Mouse (Mus musculus): Measurements from ENCODE around the gene Ccl11. TPM values are rescaled to one million over a fixed set of nuclear protein-coding genes. Genes with fewer than 3 reads are reported as not detected.

The Ccl11 gene
- polyA plus RNA-seq, 1 experiment from 2014 or later: 0.19 TPM

DNA sequence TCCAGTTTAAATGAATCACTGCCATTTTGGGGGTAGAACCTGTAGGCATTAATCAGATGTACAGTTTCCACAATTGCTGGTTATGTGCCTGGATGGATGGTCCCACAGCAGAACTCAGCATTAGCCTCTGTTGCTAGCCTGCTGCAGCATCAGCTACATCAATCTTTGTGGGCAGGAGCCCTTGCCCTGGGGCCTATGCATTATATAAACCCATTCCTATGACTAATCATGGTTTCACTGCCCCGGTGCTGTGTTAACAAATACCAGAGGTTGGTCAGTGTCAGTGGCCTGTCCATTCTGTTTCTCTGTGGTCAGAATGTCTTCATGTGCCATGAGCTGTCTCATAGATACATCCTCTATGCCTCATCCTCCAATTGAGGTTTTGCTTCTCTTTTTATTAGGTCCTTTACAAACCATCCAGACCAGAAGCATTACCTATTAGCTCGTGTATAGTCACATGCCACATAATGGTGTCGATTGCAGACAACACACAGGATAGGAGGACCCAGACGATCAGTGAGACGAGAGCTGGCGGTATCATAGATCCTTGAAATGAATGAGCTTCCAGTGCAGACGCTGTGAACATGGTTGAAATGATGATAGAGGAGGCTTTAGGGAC is 9.4 kb downstream of the Ccl11 start:
- no peaks in the 10 kb centered on the region for H3K9me3 ChIP-seq (replicated peaks)
- no peaks in the 10 kb centered on the region for H3K27me3 ChIP-seq
- WGBS: 90% methylated on average over 7 of the region's 7 CpGs
- no peak overlapping the region for H3K4me2 ChIP-seq (replicated peaks)
- no peak for ATAC-seq (ENCODE audit: low FRiP score)
- no peaks in the 10 kb centered on the region for H3K36me3 ChIP-seq
- no peak overlapping the region for H3K27ac ChIP-seq
- H3K4me3 ChIP-seq: no peak overlapping the region
- H3K9ac ChIP-seq: no peak overlapping the region
- H3K4me1 ChIP-seq: no peaks in the 10 kb centered on the region

DNA sequence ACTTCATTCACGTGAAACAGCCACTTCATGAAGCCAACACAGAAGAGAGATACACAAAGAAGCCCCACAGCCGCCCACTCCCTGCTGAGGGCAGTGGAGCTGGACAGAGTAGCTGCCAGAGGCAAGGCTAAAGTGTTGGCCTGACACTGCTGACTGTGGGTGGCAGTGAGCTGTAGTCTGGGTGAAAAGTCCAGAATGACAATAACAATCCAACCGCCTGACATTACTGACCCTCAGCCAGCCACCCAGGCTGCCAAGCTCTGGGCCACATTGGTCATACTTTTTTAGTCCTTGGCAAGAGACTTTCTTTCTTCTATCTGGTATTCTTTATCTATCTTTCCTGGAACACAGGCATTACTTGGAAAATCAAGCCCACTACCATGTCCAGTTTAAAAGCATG is 13.5 kb downstream of the Ccl11 start:
- ATAC-seq (ENCODE audit: low FRiP score): no peak
- H3K9ac ChIP-seq: no peak overlapping the region

DNA sequence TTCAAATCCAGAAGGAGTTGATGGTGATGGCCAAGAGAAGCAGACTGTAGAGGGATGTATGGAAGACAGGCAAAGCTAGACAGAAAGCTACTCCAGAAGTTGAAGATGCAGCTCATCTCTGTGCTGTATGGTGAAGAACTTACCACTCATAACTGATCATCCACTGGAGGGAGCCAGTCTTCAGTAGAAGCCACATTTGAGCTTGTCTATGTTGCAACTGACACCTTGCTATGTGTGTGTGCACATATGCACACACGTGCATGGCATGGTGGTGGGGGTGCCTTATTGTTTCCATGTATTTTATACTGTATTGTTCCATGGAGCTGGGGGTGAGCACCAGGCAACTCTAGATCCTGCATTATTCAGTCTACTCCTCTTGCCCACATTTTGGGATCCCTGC is 14.8 kb downstream of the Ccl11 start:
- H3K4me3 ChIP-seq: no peak overlapping the region
- no peak overlapping the region for H3K9ac ChIP-seq
- no peaks in the 10 kb centered on the region for H3K9me3 ChIP-seq (replicated peaks)
- 91% methylated on average over 1 of the region's 1 CpGs for WGBS
- no peaks in the 10 kb centered on the region for H3K36me3 ChIP-seq
- ATAC-seq (ENCODE audit: low FRiP score): no peak
- no peak overlapping the region for H3K4me2 ChIP-seq (replicated peaks)
- H3K27ac ChIP-seq: no peak overlapping the region
- H3K27me3 ChIP-seq: no peaks in the 10 kb centered on the region
- H3K4me1 ChIP-seq: no peaks in the 10 kb centered on the region

More for the DNA sequence above, 13.5 kb downstream of the Ccl11 start:
- Histone ChIP-seq H3K27me3 (no peaks in the 10 kb centered on the region), H3K4me1 (no peaks in the 10 kb centered on the region), H3K36me3 (no peaks in the 10 kb centered on the region), H3K4me3 (no peak overlapping the region), H3K9me3 (replicated peaks) (no peaks in the 10 kb centered on the region), H3K27ac (no peak overlapping the region), H3K4me2 (replicated peaks) (no peak overlapping the region)
- WGBS: 64% methylated on average over 3 of the region's 3 CpGs

- Histone ChIP-seq H3K36me3 (no peaks in the 10 kb centered on the region), H3K4me1 (no peaks in the 10 kb centered on the region), H3K9me3 (replicated peaks) (no peaks in the 10 kb centered on the region), H3K9ac (no peak overlapping the region), H3K27ac (no peak overlapping the region), H3K4me2 (replicated peaks) (no peak overlapping the region), H3K4me3 (no peak overlapping the region), H3K27me3 (no peaks in the 10 kb centered on the region)
- ATAC-seq (ENCODE audit: low FRiP score): no peak
- 89% methylated on average over 3 of the region's 3 CpGs for WGBS
Observed at GRCm38 (mm10) chr11:82072984-82073383, 15.4 kb downstream of the Ccl11 start.

GRCm38 (mm10) chr11:82073686-82074085 is 16.1 kb downstream of the Ccl11 start:
- H3K4me1 ChIP-seq: no peaks in the 10 kb centered on the region
- no peak overlapping the region for H3K9ac ChIP-seq
- no peak overlapping the region for H3K4me2 ChIP-seq (replicated peaks)
- H3K36me3 ChIP-seq: no peaks in the 10 kb centered on the region
- no peak for ATAC-seq (ENCODE audit: low FRiP score)
- no peaks in the 10 kb centered on the region for H3K9me3 ChIP-seq (replicated peaks)
- 89% methylated on average over 3 of the region's 3 CpGs for WGBS
- H3K27me3 ChIP-seq: no peaks in the 10 kb centered on the region
- no peak overlapping the region for H3K27ac ChIP-seq
- H3K4me3 ChIP-seq: no peak overlapping the region

DNA sequence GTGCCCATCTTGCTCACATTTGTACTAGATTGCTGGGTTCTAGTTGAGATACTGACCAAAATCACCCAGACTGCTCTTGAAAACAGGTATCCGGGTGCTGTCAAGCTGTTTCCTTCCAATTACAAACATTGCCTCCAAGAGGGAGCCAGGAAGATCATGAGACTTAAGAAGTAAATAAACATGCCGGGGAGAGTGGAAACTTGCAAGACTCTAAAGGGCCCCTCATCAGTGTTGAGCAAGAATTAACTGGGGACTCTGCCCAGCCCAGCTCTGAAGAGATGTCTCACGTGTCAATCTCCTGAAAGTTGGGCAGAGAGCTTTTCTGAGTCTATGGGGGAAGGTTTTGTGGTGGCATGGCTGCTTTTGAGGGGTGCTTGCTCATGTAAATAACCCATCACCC is 19.4 kb downstream of the Ccl11 start:
- no peak for ATAC-seq (ENCODE audit: low FRiP score)
- no peaks in the 10 kb centered on the region for H3K27me3 ChIP-seq
- WGBS: 79% methylated on average over 3 of the region's 3 CpGs

DNA sequence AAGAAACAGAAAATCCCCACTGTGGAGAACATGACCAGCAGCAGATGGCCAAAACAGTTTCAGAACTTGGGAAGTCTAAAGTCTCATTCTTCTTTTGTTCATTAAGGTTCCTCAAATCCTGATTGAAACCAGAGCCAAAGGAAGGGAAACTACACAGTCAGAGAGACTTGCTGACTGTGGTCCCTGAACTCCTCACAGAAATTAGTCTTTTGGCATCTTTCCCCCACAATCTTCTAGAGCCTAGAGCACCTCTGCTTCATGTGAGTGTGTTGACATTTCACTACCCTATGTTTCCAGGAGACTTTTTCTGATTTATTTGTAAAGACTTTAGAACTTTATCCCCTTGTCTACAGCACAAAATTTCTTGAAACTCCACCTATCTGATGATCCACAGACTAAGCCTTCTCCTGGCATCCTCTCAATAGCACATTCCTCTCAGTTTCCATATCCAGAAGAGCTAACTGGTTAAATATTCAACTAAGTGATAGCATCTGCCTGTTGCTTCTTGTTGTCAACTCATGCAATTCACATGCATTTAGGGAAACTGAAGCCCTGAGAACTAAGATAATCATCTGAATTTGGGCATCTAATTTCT is 20.6 kb downstream of the Ccl11 start:
- Histone ChIP-seq H3K4me3 (no peak overlapping the region), H3K4me1 (no peaks in the 10 kb centered on the region), H3K9me3 (replicated peaks) (no peaks in the 10 kb centered on the region), H3K27ac (no peak overlapping the region), H3K4me2 (replicated peaks) (no peak overlapping the region), H3K9ac (no peak overlapping the region), H3K27me3 (no peaks in the 10 kb centered on the region), H3K36me3 (no peaks in the 10 kb centered on the region)
- no peak for ATAC-seq (ENCODE audit: low FRiP score)

More for the DNA sequence above, 19.4 kb downstream of the Ccl11 start:
- no peaks in the 10 kb centered on the region for H3K9me3 ChIP-seq (replicated peaks)
- no peak overlapping the region for H3K4me3 ChIP-seq
- H3K9ac ChIP-seq: no peak overlapping the region
- H3K4me2 ChIP-seq (replicated peaks): no peak overlapping the region
- no peaks in the 10 kb centered on the region for H3K4me1 ChIP-seq
- H3K36me3 ChIP-seq: no peaks in the 10 kb centered on the region
- H3K27ac ChIP-seq: no peak overlapping the region

GRCm38 (mm10) chr11:82080865-82081264 is 23.2 kb downstream of the Ccl11 start:
- Histone ChIP-seq H3K36me3 (no peaks in the 10 kb centered on the region), H3K4me2 (replicated peaks) (no peak overlapping the region), H3K4me3 (no peak overlapping the region), H3K9me3 (replicated peaks) (no peaks in the 10 kb centered on the region), H3K9ac (no peak overlapping the region), H3K27ac (no peak overlapping the region), H3K4me1 (no peaks in the 10 kb centered on the region), H3K27me3 (no peaks in the 10 kb centered on the region)
- ATAC-seq (ENCODE audit: low FRiP score): no peak
- WGBS: 80% methylated on average over 3 of the region's 3 CpGs

DNA sequence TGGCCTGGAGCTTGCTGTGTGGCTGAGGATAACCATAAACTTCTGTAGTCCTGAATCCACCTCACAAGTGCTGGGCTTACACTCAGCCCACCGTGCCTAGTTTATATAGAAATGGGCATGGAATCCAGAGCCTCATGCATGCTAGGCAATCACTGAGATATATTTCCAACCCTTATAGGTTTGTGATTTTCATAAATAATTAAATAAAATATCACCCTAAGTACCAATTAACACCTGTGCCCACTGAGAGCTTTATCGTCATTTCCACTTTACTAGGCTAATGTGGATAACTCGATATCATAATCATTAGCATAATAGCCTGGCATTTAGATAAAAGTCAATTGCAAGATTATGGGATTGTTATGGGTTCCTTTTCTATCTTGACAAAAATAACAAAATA is 26.7 kb downstream of the Ccl11 start:
- H3K4me2 ChIP-seq (replicated peaks): no peak overlapping the region
- no peaks in the 10 kb centered on the region for H3K27me3 ChIP-seq
- H3K27ac ChIP-seq: no peak overlapping the region
- no peak for ATAC-seq (ENCODE audit: low FRiP score)
- H3K9ac ChIP-seq: no peak overlapping the region
- no peaks in the 10 kb centered on the region for H3K4me1 ChIP-seq
- WGBS: 86% methylated on average over 3 of the region's 3 CpGs
- no peaks in the 10 kb centered on the region for H3K36me3 ChIP-seq
- H3K4me3 ChIP-seq: no peak overlapping the region
- no peaks in the 10 kb centered on the region for H3K9me3 ChIP-seq (replicated peaks)

DNA sequence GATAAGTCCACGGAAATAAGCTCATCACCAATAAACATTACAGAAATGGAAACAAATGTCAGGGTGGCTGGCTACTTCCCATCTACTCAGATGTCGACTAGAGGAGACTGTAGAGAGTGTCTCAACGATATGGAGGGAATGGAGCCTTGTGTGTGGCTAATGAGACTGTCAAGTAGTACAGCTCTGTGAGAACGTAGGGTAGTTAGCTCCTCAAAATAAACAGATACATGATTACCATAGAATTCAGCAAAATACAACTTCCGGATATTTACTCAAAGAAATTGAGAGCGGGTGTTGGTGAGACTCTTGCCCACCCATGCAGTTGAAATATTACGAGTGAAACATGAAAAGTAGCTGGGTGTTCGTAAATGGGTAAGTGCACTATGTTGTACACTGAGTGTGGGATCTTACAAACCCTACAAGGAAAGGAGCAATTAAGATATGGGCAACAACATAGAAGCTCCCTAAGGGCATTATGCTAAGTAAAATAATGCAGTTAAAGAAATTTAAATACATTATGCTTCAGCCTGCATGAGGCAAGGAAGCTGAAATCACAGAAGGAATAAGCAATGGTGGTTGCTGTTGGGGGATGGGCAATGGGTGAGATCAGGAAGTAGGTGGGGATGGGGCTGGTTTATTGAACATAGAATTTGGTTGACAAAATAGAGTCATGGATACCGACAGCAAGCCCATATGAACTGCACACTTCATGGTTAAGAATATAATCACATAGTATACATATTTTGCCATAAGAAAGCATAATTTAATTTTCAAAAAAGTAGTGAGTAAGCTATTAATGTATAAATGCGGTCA is 42.1 kb downstream of the Ccl11 start:
- H3K4me3 ChIP-seq: no peak overlapping the region
- no peaks in the 10 kb centered on the region for H3K27me3 ChIP-seq
- no peaks in the 10 kb centered on the region for H3K9me3 ChIP-seq (replicated peaks)
- no peaks in the 10 kb centered on the region for H3K4me1 ChIP-seq
- no peak overlapping the region for H3K27ac ChIP-seq
- WGBS: 87% methylated on average over 10 of the region's 10 CpGs
- H3K4me2 ChIP-seq (replicated peaks): no peak overlapping the region
- no peak overlapping the region for H3K9ac ChIP-seq
- H3K36me3 ChIP-seq: no peaks in the 10 kb centered on the region
- no peak for ATAC-seq (ENCODE audit: low FRiP score)

GRCm38 (mm10) chr11:82101087-82101486 is 43.5 kb downstream of the Ccl11 start:
- H3K36me3 ChIP-seq: no peaks in the 10 kb centered on the region
- no peak overlapping the region for H3K27ac ChIP-seq
- no peaks in the 10 kb centered on the region for H3K4me1 ChIP-seq
- no peak overlapping the region for H3K4me3 ChIP-seq
- H3K9ac ChIP-seq: no peak overlapping the region
- H3K27me3 ChIP-seq: no peaks in the 10 kb centered on the region
- H3K9me3 ChIP-seq (replicated peaks): no peaks in the 10 kb centered on the region; the same call in 1 of the 2 replicates
- H3K4me2 ChIP-seq (replicated peaks): no peak overlapping the region
- 86% methylated on average over 4 of the region's 4 CpGs for WGBS
- ATAC-seq (ENCODE audit: low FRiP score): no peak

- Histone ChIP-seq H3K9ac (no peak within 1 kb of the TSS), H3K9me3 (replicated peaks) (no peaks in the 10 kb centered on the region; the same call in 1 of the 2 replicates), H3K27me3 (no peaks in the 10 kb centered on the region), H3K4me2 (replicated peaks) (no peak within 1 kb of the TSS), H3K4me1 (no peaks in the 10 kb centered on the region), H3K36me3 (no peaks in the 10 kb centered on the region), H3K4me3 (no peak within 1 kb of the TSS), H3K27ac (no peak within 1 kb of the TSS)
- 72% methylated on average over 2 of the region's 2 CpGs for whole genome bisulfite sequencing
- ATAC-seq (ENCODE audit: low FRiP score): no peak
Observed at GRCm38 (mm10) chr11:82101529-82101928, 43.9 kb downstream of the Ccl11 start, which contains the start of gene Ccl12. Ccl12 (plus strand) TSS chr11:82101845.

Measured in hindbrain, embryonic 12.5 days (tissue).